Mouse (Mus musculus) kidney, adult 9 months (tissue): Measurements from ENCODE around the gene Zfp334.

Experiments
- DNase-seq: peaks from one replicate; pipeline ENCODE4 v3.0.0; 2022

Zfp334 gene

DNA sequence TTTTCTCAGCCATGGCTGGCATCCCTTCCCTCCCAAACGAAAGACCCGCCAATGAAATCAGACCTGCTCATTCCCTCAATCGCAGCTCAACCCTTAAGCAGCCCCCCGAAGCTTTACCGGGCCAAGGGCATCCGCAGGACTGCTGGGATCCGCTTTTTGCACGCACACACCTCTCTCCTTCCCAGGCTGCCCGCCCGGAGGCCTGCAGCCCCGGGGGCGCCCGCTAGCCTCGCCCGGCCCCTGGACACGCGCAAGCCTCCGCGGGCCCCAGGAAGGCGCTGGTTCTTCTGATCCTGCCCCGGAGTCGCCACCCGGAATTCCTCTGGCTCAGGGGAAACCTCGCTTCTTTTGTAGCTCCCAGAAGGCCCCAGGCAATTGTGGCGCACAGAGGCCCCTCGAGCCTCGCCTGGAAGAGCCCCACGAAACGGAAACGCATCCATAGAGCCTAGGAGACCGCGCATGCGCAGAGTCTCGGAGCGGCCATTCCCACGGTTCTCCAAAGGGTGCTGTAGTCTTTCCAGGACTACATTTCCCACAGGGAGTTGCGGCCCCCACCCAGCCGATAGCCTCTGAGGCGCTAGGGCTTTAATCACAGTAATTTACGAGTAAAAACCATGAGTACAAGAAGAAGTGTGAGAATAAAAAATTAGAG lies at the start of gene Zfp334:
Gene Zfp334, minus strand, starts transcription at position 416 of the 652 bp plus-strand sequence.
- peak; percentile 94 for DNase-seq

DNA sequence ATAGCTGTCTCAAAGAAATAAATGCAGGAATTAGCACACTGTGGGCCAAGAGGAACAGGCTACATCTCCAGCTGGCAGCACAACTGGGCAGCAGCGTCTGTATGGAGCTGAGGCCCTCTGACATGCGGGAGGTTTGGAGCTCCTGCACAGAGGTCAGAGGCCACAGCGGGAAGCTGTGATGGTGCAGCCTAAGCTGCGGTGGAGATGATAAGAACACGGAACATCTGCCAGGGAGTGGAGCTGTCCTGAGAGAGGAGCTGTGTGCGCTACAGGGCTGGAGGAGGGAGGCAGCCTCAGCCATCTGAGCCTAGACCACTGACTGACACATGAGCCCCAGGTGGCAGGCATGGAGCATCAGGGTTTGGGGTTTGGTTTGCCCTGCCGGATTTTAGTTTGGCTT lies 40.6 kb upstream of the Zfp334 start:
- DNase-seq, result no peak

DNA sequence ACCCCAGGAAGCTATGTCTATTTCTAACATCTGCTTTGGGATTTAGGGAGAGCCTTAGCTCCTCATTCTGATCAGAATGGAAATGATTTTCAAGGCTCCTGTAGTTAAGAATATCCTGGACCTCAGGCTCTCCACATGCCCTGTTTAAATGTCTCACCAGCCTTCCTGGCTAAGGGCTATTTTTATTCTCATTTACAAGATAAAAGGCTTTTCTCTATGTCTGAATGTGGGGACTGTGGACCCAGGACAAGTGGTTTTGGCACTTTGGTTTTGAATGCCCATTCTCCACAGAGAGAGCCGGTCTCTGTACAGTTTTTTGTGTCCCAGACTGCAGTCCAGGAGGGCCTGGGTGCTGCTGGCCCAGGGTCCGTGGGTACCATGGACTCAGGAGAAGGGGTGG lies 32.1 kb upstream of the Zfp334 start:
- no peak for DNase-seq

DNA sequence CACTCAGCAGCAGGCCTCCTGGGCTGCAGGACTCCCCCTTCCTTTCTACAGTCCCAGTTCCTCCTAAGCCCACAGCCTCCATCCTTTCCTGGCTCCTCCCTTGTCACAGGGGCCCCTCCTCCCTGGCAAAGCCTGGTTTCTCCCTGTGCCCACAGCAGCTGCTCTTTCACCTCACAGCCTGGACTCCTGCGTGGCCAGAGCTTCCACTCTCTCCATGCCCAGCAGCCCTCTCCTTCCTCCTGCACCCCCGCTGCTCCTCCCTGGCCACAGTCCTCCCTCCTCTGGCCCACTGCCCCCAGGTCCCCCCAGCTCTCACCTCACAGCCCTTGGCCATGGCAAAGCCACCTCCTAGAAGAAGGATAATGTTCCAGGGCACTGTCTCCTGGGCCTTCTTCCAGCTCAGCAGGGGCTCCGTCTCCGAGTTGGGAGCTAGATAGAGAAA lies 31.6 kb upstream of the Zfp334 start:
- no peak for DNase-seq

DNA sequence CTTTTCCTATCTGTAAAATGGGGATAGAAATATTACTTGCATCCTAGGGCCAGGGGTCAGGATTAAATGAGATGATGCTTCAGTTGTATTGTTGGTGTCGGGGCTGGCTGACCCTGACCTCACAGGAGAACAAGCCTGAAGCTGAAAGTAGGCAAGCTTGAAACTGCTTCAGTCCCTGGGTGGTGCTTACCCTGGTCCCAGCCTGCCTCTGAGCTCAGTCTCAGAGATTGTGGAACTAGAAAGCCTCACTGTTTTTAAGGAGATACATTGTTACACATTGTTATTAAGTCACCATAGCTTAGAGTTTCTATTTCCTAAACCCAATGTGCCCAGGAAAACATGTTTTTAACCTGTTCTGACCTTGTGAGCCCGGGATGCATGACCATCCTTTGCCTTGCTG lies 30.5 kb upstream of the Zfp334 start:
- DNase-seq, result no peak

DNA sequence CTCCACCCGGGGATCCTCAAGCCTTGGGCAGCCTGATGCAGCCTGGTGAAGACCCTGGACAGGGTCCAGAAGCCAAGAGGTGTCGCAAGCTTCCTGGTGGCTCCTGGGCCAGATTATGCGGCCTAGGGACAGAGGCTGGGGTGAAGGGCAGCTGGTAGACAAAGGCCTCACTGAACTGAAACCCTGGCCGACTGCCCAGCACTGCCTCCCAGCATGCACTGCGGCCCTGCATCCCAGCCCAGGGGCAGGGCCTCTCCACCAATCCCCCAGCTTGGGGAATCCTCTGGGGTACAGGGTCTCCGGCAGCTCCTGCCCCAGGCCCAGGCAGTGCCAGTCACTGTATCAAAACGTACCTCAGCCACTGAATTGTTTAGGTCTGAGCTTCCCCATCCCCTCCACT lies 29.2 kb upstream of the Zfp334 start:
- DNase-seq, result peak; percentile 76

DNA sequence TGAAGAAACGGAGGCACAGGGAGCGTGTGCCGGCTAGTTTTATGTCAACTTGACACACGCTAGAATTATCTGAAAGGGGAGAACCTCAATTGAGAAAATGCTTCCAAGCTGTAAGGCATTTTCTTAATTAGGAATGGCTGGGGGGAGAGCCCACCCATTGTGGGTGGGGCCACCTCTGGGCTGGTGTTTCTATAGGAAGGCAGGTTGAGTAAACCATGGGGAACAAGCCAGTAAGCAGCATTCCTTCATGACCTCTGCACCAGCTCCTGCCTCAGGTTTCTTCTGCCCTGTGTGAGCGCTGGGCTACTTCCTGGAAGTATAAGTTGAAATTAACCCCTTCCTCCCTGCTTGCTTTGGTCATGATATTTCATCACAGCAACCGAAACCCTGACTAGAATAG lies 27.7 kb upstream of the Zfp334 start:
- DNase-seq, result no peak

DNA sequence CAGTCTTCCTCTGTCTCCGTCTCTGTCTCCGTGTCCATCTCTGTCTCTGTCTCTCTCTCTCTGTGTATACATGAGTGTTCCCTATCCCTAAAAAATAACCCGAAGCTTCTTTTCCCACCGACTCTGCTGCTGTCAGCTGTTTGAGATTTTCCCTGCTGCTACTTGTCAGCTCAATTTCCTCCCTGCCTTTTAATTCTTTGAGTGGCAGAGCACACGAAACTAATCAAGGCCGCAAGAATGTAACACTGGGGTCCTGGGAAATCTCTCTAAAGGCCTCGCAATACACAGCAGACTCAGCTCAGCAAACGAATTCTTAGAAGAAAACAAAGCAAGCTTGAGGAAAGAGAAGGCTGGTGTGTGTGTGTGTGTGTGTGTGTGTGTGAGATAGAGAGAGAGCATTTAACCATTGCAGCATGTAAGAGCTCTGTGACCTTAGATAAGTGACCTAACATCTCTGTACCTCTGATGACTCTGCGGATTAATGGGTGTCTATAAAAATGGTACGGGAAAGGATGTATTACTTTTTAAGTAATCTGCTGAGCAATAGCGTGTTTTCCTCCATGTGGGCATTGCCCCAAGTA lies 27.2 kb upstream of the Zfp334 start:
- DNase-seq, result no peak

DNA sequence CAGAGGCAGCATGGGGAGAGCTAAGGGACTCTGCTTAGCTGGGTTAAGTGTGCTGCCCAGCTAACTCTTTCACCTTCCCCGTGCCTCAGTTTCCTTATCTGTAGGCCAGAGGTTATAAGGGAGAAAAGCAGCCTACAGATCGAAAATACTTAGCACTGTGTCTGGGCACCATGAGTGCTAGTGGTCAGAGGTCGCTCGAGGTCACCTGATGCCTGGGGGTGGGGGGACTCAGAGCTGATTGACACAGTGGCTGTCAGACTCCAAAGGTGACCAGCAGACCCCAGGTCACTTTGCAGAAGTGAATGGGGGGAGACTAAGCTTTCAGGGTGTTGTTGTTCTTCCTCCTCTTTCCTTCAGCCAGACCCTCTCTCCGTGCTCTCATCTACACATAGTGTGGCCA lies 26.3 kb upstream of the Zfp334 start:
- DNase-seq, result no peak

DNA sequence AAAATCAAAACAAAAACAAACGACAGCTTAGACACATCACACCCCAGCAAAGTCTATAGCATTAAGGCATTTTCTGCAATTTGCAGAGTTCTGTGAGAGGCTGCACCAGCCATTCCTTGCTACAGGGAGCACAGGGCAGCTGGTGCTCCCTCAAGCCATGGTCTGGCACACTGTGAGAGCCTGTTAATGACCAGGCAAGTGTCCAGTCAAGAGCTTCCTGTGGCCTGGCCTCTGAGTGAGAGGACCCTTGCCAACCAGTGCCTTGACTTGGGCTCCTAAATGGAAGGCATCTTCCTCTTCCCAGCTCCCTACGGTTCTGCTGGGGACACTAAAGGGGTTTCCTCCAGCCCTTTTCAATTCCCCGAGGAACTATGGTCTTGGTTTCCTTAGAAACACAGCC lies 25.8 kb upstream of the Zfp334 start:
- DNase-seq, result no peak

DNA sequence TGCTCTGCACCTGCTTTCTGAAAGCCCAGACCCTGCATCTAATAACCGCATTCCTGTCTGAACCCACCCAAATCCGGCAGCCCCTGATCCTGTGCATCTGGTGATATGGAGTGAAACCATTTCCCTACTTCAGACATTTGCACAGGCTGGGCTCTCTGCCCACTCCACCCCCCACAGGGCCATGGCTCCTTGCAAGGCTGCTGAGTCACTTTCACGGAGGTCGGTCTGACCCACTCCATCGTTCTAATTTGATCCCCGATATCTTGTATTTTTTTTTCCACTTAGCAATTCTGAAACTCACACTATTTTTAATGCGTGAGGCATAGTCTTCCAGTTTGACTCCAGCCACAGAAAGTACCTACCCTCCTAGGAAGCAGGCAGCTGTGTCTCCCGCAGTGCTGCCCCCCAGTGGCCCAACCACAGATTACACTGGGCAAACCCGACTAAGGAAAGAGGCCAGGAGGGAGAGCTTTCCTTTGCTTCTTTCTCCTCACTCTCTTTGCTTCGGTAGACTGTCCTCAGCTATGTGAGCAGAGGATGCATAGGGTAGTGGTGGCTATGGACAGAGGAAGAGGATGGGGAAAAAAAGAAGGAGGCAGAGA lies 19.7 kb upstream of the Zfp334 start:
- DNase-seq, result peak; percentile 67

DNA sequence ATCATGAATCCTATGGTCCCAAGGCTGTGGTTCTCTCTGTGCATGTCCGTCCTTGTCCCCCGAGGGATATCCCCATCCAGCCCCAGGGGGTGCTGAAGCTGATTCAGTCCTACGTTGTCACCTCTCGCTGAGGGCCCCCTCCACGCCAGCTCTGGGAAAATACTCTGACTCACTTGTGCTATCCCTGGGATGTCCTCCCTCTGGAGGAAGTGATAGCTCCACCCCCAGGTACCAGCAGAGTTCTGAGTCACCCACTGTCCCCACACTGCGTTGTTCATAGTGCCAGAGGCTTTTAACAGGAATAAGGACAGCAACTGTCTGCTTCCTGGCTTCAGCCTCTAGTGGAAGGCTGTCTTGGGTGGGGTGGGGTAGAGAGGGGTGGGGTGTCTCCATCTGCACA lies 17.3 kb upstream of the Zfp334 start:
- no peak for DNase-seq

DNA sequence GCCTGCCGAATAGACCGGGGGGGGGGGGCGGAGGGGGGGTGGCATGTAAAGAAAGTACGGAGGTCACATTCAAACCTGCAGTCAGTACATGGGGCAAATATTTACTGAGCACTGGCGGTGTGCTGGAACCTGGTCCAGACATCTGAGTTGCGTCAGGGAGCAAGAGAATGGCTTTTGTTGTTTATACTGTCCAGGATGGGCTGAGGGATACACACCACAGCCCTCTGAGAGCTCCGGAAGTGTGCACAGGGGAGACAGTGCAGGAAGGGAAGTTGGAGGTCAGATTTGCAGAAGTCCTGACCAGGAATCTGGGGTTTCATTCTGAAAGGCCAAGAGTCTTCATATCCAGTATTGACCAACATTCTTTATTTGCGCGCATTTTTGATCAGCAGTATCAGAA lies 16.9 kb upstream of the Zfp334 start:
- DNase-seq, result no peak

DNA sequence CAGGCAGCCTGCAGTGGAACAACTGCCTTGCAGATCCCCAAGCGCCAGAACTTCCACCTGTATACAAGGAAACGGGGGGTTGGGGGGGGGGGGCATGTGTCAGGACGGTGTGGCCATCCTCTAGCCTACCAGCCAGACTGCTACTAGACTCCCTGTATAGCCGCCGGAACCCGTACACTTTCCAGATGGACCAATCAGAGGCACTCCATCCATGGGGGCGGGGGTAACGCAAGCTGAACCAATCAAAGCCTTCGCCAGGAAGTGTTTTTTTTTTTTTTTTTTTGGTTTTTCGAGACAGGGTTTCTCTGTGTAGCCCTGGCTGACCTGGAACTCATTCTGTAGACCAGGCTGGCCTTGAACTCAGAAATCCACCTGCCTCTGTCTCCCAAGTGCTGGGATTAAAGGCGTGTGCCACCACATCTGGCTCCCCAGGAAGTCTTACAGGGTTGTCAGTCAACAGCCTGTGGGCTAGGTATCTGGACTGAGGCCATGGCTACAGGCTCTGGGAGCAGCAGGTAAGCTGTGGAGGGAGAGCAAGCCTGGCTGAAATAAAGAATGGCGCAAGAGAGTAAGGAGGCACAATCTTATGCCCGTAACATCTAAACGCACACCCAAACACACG lies 10.2 kb upstream of the Zfp334 start:
- no peak for DNase-seq

DNA sequence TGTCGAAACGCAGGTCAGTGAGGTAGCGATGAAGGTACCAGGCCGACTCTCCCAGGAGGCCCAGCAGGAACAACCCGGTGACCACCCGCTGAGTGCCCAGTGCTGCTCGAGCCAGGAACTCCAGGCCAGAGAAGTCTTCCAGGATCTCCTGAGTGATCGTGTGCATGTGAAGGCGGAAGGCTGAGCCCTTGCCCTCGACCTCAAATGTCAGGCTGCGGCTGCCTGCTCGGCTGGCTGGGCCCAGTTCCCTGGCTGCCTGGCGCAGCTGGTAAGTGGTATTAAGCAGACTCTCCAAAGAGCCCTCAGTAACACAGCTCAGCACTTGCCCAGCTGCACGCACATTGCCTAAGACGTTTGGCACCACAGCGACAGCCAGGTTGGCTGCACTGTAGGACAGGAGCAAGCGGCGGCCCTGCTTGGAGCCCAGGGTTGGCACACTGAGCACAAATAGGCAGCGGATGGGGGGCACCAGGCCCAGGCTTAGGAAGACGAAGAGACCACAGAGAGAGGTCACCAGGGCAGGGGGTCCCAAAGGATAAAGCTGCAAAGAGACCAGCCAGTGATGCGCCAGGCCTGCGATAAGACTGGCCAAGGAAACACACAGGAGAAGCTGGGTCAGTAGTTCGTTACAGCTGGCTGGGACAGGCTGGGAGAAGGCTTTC lies 9.6 kb upstream of the Zfp334 start:
- no peak for DNase-seq

DNA sequence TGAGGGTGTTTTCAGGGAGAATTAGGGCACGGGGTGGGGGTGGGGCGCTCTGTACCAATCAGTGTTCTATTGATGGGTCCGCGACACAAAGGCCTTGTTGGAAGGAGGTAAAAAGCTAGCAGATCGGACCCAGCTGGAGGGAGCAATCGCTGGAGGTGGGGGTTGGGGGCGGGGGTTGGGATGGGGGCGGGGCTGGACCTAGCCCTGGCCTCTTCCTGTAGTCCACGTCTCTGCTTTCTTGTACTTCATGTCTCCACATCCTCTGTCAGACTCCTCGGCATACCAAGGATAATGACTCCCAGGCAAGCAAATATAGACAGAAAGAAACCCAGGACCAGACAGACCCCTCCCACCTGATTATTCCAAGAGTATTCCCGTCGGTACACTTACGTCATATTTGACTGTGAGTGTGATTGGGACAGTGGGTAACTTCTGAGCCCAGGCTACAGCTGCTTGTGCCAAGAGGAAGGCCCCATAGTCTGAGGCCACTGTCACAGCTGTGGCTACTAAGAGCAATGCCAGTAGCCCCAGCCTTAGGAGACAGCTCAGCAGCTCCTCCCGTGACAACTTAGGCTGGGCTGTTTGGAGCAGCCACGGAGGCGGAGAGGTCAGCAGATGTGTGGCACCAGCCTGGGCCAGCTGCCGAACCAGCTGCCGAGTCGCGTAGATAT lies 8.9 kb upstream of the Zfp334 start:
- no peak for DNase-seq

DNA sequence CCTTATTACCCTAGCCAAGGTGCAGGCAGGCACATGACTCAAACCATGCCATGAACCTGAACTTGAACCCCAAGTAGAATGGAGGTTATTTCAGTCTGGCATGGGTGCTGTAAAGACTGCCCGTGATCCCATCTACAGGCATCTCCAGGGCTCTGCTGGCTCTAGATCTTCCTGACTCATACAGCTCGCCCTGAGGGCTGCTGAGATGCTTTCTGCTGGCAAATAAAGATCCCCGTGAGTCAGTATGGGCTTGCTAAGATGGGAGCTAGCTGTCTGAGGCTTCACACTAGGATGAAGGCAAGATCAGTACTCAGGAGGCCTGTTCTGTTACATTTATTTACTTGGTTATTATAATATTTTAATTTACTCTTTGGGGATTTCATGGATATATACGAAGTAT lies 4.1 kb upstream of the Zfp334 start:
- DNase-seq, result no peak

DNA sequence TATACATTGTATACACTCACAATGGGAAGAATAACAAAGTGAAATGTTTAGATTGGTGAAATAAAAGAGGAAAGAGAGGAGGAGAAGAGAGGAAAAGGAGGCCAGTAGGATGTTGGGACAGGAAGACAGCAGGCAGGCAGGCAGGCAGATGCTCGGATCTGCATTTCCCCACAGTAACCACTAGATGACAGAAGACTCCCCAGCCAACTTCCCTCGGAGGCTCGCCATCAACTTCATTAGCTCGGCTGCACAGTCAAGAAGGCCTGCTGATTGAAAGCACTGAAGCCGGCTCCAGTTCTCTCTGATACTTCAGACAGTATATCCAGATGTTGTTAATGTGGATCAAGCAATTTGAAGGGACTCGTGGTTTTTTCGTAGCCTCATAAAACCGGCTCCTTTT lies 3.5 kb upstream of the Zfp334 start:
- DNase-seq, result peak; percentile 65

DNA sequence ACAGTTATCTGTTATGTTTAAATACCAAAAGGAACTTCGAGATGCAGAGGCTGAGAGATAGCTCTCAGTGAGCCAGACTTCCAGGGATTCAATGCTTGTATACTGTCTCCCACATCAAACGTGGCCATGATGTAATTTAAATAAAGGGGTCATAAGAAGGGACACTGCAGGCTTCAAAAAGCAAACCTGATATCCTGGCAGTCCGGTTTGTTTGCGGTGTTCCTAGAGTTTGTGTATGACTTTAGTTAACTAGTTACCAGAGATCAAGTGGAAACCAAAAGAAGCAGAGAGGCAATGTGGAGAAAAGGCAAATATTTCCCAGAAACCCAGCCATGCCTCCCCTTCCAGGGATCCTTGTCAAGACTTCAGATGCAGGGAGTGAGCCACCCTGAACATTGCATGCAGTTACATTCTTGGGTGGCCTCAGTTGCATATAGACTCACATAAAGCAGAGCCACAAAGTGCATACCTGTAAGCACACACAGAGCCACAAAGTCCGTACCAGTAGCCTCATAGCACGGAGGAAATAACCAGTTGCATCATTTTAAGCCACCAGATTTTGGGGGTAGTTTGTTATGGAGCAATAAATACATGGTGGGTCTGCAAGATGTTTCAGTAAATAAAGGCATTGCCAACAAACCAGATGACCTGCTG lies 1.4 kb upstream of the Zfp334 start:
- no peak for DNase-seq

DNA sequence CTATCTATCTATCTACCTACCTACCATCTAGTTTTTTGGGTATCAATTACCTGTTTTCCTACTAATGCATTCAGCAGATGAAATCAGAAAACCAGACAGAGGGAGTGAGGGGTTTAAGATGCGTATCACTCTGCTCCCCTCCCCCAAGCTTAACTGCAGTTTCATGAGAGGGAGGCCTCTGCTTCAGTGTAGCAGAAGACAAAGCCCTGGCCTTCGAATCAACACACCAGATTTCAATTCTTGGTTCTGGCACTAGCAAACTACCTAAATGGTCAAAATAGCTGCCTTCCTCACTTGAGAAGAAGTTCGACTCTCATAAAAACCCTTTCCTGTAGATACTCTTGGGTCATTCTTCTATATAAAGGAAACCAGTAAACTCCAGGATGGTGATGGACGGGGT lies 689 bp downstream of the Zfp334 start:
- DNase-seq, result no peak

DNA sequence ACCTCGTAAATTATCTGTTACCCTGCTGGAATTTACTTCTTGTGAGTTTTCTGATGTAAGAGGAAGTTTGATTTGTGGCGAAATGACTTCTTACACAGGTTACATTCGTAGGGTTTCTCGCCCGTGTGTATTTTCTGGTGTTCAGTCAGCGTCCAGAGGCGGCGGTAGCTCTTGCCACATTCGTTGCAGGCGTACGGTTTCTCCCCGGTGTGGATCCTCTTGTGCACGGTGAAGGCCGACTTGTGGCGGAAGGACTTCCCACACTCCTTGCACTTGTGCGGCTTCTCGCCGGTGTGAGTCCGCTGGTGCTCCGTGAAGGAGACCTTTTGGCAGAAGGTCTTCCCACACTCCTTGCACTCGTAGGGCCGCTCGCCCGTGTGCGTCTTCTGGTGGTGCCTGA lies 8.0 kb downstream of the Zfp334 start:
- no peak for DNase-seq

DNA sequence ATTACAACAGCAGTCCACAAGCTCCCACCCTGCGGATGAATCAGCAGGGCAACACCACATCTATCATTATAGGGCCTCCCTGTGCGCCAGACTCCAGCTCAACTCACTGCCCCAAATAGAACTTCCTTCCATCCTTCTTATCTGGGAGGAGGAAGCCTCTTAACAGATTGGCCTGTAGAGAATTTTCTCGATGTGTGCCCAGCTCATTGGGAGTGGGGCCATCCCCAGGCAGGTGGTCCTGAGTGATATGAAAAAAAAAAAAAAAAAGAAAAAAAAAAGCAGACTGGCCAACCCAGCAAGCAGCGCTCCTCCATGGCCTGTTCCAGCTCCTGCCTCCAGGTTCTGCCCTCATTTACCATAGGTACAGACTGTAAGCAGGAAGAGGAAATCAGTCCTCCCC lies 12.1 kb downstream of the Zfp334 start:
- DNase-seq, result no peak

DNA sequence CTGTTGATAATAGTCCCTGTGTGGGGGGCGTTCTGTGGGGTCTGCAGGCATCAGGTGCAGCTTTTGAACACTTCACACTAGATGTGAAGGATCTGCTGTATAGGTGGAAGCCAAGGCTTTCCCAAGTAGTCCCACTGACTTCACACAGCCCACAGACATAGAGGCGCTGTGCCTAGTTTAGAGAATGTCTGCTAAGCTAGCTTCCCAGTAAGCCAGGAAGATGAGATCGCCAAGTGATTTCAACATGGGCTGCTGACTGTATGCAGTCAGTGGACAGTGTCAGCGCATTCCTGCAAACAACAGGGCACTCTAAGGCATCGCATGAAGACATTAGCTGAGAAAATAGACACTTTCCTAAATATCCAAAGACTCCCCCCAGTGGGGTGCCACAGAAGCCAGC lies 12.6 kb downstream of the Zfp334 start:
- no peak for DNase-seq
